Mouse (Mus musculus) right cerebral cortex, postnatal 4 days (tissue): ENCODE data around the gene Ifitm2.

Source experiments
- DNase-seq: peaks from one replicate; pipeline ENCODE4 v3.0.0-alpha.2; 2022

Gene Ifitm2

DNA sequence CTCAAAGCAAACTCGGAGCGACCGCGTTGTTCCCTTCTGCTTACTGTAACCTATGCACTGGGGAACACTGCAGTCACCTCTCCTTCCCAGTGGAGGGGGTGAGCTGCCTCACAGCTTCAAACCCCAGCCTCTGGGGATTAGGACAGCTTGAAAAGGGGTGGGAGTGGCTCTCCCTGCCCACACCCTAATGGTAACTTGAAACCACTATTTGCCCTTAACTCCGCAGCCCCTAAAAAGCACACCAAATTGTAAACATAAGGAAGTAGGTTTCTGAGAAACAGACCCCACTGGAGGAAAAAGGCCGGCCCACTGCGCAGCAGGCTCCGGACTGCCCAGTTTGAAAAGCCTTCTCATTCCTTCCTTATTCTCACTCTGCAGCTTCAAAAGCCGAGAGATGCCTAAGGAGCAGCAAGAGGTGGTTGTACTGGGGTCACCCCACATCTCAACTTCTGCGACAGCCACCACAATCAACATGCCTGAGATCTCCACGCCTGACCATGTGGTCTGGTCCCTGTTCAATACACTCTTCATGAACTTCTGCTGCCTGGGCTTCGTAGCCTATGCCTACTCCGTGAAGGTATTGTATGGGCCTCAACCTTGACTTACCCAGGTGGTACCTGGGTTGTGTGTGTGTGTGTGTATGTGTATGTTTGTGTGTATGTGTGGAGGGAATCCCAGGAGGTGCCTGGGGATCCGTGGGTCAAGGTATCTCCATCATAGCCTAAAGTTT lies 12.2 kb upstream of the Ifitm2 start:
- DNase-seq, result no peak

- DNase-seq, result no peak
Observed at GRCm38 (mm10) chr7:140966921-140967320, 11.1 kb upstream of the Ifitm2 start, which contains the start of gene Ifitm1. Gene Ifitm1 (plus strand): TSS chr7:140967221.

- DNase-seq, result no peak
Observed at GRCm38 (mm10) chr7:140962733-140963132, 6.9 kb upstream of the Ifitm2 start.

DNA sequence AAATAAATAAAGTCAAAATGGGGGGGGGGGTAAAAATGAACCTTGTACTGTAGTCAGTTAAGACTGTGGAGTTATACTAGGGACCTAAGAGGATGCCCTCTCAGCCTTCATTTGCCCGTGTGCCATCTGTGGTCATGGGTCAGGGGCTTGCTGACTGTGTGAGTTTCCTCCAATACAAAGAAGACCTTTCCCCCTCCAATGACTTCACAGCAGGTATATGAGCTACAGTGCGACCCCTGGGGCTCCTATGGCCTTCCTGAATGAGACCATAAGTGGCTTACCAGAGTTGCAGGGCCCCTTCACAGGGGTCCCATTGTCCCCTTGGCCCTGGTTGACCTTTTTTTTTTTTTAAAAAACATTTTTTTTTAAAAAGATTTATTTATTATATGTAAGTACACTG lies 5.6 kb upstream of the Ifitm2 start:
- no peak for DNase-seq

- no peak for DNase-seq
Observed at GRCm38 (mm10) chr7:140960026-140960425, 4.2 kb upstream of the Ifitm2 start.

- no peak for DNase-seq
Observed at GRCm38 (mm10) chr7:140959181-140959901, 3.6 kb upstream of the Ifitm2 start.

DNA sequence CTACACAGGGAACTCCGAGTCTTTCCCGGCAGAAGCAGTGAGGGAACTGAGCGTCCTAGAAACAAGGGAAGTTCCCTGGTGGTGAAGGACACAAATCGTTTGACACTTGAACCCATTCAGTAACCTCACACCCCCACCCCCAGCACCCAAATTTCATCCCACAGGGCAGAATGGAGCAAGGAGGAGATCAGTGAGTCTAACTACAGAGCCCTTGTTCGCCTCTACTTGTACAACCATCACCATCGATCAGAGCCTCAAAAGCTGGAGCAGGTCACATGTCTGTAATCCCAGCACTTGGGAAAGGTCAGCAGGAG lies 726 bp upstream of the Ifitm2 start:
- DNase-seq, result no peak

- no peak for DNase-seq
Observed at GRCm38 (mm10) chr7:140955342-140955741, 445 bp downstream of the Ifitm2 start.

- no peak for DNase-seq
Observed at GRCm38 (mm10) chr7:140954733-140955071, 1.1 kb downstream of the Ifitm2 start.

DNA sequence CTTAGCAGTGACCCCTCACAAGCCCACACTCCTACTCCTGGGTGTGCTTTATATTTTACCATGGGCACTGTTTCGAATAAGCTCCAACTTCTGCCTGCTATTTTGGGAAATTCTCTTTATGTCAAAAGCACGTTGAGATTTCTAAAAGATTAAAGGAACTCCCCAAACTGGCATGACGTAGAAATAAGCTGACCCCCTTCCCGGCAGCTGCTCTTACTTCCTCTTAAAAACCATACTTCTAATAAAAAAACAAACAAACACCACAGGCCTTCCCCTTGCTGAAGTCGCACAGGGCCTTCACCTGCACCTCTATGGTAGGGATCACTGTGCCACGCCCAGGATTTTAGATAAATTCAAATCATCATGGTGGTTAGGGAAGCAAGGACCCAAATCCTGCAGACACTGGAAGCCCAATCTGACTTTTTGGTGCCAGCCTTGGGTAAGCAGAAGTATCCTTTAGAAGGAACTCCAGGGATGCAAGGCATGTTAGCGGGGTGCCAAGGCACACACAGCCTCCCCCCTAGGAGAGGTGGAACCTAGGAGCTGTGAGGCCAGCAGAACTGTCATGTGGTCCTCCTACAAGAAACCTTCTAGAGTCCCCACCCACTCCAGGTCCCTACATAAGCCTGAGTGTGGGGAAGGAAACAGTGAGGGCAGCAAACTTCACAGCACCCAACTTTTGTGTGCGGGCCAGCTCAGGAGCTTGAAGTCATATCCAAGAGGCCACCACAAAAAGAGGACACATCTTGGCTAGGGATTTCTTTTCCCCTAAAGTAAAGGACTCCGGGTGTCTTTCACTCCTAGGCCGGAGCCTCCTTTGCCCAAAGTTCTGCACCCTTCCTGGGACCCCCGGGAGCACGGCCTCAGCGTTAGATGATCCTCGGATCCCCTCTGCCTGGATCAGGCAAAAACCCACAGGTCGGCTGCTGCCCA lies 1.7 kb downstream of the Ifitm2 start:
- no peak for DNase-seq

DNA sequence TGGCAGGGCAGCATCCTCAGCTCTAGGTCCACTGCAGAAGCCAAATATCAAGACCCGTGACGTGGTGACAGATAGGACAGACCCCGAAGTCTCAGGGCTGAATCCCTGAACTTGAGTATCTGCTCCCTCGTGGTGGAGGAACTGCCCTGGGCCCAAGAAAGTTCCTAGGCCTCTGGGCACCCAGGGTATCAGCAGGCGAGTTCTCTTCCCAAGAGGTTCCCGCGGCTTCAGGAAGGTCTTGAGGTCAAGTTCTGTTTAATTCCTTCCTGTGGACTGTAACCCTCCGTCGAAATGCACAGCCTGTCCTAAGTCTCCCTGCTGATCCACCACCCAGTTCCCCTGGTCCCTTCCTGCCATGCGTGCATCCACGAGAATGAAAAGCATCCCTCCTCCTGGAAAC lies 2.7 kb downstream of the Ifitm2 start:
- no peak for DNase-seq

- no peak for DNase-seq
Observed at GRCm38 (mm10) chr7:140952441-140952840, 3.3 kb downstream of the Ifitm2 start.

DNA sequence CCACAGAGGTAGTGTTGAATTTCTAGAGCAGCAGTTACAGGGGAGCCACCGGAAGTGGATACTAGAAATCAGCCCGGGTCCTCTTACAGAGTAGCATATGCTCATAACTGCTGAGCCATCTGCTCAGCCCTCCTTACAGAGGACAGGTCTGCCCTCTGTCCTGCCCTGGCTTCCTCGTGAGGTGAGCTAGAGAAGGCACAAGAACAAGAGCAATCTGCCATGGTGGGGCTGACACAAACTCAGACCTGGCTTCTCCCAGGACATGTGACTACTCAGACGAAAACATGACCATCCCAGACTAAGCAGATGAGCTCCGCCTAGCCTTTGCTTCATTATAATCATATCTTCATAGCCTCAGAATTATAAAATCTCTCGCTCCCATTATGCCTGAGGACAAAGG lies 4.0 kb downstream of the Ifitm2 start:
- DNase-seq, result no peak

- DNase-seq, result no peak
Observed at GRCm38 (mm10) chr7:140951051-140951450, 4.7 kb downstream of the Ifitm2 start.

- no peak for DNase-seq
Observed at GRCm38 (mm10) chr7:140949824-140950530, 5.8 kb downstream of the Ifitm2 start, which contains the start of gene Ifitm5. Gene Ifitm5 (minus strand): TSS chr7:140950291.

GRCm38 (mm10) chr7:140949255-140949654 lies 6.5 kb downstream of the Ifitm2 start:
- no peak for DNase-seq

GRCm38 (mm10) chr7:140948161-140948560 lies 7.6 kb downstream of the Ifitm2 start:
- DNase-seq, result no peak

DNA sequence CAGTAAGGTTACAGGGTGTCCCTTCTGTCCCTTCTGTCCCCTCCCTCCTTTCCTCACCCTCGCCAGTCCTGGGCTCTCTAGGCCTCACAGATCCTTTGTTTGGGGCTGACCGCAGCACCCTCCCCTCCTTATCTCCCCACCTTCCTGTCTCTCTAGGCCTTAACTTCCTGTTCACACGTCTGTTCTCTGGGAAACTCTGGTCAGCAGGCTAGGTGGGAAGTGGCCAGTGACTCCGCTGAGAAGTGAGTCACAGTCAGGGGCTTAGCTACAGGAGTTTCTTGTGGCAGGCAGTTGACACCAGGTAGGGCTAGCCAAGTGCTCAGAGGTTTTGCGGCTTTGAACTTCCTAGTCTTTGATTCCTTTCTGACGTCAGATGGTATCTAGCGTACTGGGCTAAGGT lies 8.8 kb downstream of the Ifitm2 start:
- DNase-seq, result no peak

DNA sequence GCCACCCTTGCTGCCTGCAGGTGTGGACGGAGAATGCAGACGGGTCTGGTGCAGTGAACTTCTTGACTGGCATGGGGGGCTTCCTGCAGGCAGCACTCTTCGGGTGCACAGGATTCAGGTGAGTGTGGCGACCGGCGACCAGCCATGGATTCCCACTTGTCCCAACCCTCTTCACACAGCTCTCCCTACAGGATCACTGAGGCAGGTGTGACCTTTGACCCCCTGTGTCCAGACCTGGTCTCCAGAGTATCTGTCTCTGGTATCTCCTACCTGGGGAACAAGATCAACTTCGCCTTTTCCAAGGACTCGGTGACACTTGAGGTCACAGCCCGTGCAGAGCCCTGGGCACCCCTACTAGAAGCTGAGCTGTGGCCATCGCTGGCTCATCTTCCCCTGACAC lies 9.5 kb downstream of the Ifitm2 start:
- no peak for DNase-seq

GRCm38 (mm10) chr7:140945247-140945646 lies 10.5 kb downstream of the Ifitm2 start:
- DNase-seq, result no peak

- DNase-seq, result no peak
Observed at GRCm38 (mm10) chr7:140944236-140944635, 11.6 kb downstream of the Ifitm2 start.

DNA sequence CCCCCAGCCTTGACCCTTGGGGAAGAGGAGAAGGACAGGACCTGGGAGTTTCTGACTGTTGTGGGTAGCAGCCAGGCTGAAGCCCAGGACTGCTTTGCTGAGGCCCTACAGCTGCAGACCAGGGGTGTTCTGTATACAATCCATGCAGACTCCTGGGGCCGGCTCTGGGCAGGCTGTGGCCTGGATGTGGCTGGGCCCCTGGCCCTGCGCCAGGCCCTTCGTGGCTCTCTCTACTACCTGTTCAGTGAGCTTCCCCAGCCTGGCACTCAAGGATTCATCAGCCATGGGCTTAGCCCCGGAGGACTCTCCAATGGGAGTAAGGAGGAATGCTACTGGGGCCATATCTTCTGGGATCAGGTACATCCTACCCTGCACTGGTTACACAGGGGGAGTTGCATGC lies 12.4 kb downstream of the Ifitm2 start:
- no peak for DNase-seq

GRCm38 (mm10) chr7:140942811-140943210 lies 13.0 kb downstream of the Ifitm2 start:
- no peak for DNase-seq
